Mouse (Mus musculus): Measurements from ENCODE around the gene B020004J07Rik. TPM values are rescaled to one million over a fixed set of nuclear protein-coding genes. Genes with fewer than 3 reads are reported as not detected.
"Not testable (repeated sequence)": the region's sequence is repeated elsewhere in the genome, so short reads cannot be mapped to it uniquely, and the experiment has no call there.

B020004J07Rik gene
- not detected in 2 replicates for polyA plus RNA-seq (2012; rRNA removed)

DNA sequence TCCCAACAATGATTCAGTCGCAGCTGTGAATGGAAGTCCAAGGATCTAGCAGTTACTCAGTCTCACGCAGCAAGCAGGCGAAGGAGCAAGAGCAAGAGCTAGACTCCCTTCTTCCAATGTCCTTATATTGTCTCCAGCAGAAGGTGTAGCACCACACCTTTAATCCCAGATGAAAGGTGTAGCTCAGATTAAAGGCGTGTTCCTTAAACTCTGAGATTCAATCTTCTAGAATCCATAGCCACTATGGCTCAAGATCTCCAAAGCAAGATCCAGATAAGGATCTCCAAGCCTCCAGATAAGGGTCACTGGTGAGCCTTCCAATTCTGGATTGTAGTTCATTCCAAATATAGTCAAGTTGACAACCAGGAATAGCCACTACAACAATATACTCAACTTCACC lies at the start of gene B020004J07Rik:
Gene B020004J07Rik, minus strand, starts transcription at position 101 of the 400 bp plus-strand sequence.
- not testable (repeated sequence) for DNase-seq (ENCODE audit: low read depth)

DNA sequence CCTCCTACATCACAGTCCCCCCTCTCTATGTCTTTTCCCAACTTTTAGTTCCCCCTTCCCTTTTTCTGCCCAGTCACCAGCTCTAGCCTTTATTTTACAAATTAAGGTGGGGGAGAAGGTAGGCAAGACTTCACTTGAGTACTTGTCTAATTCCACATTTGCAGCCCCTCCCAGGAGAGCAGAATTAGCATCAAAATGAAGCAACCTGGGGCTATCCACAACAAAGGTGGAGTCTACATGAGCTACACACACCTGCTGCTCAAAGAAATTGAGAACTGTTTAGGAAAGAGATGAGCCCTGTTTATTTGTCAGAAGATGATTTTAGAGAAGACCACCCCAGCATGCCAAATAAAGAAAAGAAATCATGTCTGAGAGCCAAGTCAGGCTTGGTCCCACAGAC lies 45.6 kb upstream of the B020004J07Rik start:
- DNase-seq (ENCODE audit: low read depth) = no peak

DNA sequence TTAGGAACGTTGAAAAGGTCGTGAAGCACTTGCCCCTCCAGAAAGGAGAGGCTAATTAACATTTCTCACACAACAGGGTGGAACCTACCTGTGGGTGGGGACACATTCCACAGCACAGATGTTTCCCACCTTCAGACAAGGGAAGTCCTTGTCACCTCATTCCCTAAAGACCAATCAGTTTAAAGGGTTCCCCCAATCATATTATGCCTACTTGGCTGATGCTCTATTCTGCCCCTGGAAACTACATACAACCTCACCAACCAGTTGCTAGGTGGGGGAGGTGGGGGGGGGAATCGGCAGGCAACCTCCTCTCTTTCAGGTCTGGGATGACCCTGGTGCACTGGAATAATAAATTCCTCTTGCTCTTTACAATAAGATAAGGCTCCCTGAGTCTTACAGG lies 39.8 kb upstream of the B020004J07Rik start:
- DNase-seq (ENCODE audit: low read depth) = no peak

DNA sequence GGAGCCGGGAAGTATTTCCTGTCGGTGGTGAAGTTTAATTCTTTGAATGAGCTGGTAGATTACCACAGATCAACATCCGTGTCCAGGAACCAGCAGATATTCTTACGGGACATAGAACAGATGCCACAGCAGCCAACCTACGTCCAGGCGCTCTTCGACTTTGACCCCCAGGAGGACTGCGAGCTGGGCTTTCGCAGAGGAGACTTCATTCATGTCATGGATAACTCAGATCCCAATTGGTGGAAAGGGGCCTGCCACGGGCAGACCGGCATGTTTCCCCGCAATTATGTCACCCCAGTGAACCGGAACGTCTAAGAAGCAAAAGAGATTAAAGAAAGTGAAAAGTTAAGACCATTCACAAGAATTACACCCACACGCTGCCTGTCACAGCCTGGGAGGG lies 31.9 kb upstream of the B020004J07Rik start:
- not testable (repeated sequence) for DNase-seq (ENCODE audit: low read depth)

DNA sequence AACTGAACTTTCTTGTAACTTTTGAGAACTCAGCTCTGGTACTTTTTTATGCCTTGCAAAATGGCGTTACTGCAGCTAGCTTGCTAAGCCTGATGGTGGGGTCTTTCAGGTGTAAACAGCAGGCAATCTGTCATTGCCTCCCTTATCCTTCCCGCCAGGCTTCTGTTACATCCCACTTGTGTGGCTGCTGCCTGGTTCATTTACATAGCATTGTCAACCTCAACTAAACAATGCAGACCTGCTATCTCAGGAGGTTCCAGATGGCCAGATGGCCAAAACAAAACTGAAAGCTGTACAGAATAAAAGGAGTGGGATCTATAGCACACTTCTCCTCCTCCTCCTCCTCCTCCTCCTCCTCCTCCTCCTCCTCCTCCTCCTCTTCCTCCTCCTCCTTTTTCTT lies 28.2 kb upstream of the B020004J07Rik start:
- DNase-seq (ENCODE audit: low read depth) = not testable (repeated sequence)

DNA sequence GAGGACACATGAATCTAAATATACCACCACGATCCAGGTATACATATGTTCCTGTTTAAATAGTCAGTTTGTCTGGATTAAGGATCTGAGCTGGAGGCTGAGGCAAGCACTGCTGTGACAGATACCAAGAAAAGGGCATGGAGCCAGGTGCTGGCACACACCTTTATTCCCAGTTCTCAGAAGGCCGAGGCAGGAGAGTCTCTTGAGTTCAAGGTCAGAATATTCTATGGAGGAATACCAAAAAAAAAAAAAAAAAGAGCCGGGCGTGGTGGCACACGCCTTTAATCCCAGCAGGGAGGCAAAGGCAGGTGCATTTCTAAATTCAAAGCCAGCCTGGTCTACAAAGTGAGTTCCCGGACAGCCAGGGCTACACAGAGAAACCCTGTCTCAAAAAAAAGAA lies 18.5 kb upstream of the B020004J07Rik start:
- no peak for DNase-seq (ENCODE audit: low read depth)

DNA sequence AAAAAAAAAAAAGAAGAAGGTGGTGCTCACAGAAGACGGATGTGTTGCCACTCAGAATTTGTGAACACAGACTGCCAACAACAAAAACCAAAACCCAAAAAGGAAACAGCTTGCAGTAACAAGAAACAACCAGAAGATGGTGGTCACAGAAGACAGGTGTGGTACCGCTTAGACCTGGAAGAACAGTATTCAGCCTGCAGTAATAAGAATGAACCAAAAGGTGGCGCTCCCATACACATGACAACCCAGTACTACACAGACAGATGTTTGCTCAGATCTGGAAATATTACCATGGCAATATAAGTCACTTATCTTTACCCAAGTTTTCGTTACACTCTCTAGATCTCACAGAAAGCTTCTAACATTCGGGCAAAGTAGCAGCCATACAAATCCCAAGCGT lies 17.1 kb upstream of the B020004J07Rik start:
- no peak for DNase-seq (ENCODE audit: low read depth)

DNA sequence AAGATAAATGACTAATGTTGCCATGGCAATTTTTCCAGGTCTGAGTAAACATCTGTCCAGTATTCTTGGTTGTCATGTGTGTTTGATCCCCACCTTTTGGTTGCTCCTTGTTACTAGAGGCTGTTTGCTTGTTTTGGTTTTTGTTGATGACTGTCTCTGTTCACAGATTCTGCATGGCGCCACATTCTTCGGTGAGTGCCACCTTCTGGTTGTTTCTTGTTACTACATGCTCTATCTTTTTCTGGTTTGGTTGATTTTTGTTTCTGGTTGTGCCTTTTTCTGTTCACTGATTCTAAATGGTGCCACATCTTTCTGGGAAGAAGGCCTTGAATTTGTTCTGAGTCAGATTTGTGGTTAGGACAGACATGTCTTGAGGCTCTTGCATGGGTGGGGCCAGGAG lies 7.1 kb upstream of the B020004J07Rik start:
- DNase-seq (ENCODE audit: low read depth) = no peak

Other genes with a start within 250 kb of the B020004J07Rik start
- 81.5 and 83.5 TPM in 2 replicates for gene Leprot, start 196.3 kb downstream of the B020004J07Rik start, polyA plus RNA-seq (2012; rRNA removed)
- 1.7 and 2.2 TPM in 2 replicates for gene Lepr, start 126.6 kb downstream of the B020004J07Rik start, polyA plus RNA-seq (2012; rRNA removed)
- gene C130073F10Rik, start 49.8 kb upstream of the B020004J07Rik start, polyA plus RNA-seq (2012; rRNA removed) = not detected in 2 replicates
- gene Gm12800, start 65.1 kb upstream of the B020004J07Rik start, polyA plus RNA-seq (2012; rRNA removed) = not detected in 2 replicates
- not detected in 2 replicates for gene Gm12794, start 96.4 kb upstream of the B020004J07Rik start, polyA plus RNA-seq (2012; rRNA removed)
- not detected in 2 replicates for gene Gm12790, start 137.0 kb upstream of the B020004J07Rik start, polyA plus RNA-seq (2012; rRNA removed)
- not detected in 2 replicates for gene Gm12789, start 142.6 kb upstream of the B020004J07Rik start, polyA plus RNA-seq (2012; rRNA removed)
- 5.6 and 8.3 TPM in 2 replicates for gene Pde4b, start 243.5 kb upstream of the B020004J07Rik start, polyA plus RNA-seq (2012; rRNA removed)